Mouse (Mus musculus) G1E (cell line): ENCODE measurements at regions not wholly inside any gene's neighbourhood (a gene's known extent, or its start where the extent isn't known, plus 50 kb on each side); places are given as distances from the start of the nearest gene placed in this dataset.

Experiments used
- ATAC-seq: 2 replicates; pipeline ENCODE4 v1.8.0; 2016; ENCODE audit warnings: mild to moderate bottlenecking; ENCODE audit not compliant: insufficient number of reproducible peaks, poor library complexity, low FRiP score, severe bottlenecking; ENCODE audit errors: extremely low read depth
- DNase-seq: peaks from one replicate; pipeline ENCODE4 v3.0.0; 2012; ENCODE audit warnings: low spot score
- H3K27me3 ChIP-seq: 2 replicates; pipeline ENCODE4 v1.6.1; 2012; ENCODE audit warnings: mild to moderate bottlenecking, low read length, inconsistent platforms; ENCODE audit not compliant: insufficient read depth
- H3K36me3 ChIP-seq: replicated peaks from 2 replicates; pipeline ENCODE3; 2012; ENCODE audit warnings: mild to moderate bottlenecking, inconsistent platforms
- H3K4me1 ChIP-seq: 2 replicates; pipeline ENCODE4 v1.6.1; 2012; ENCODE audit warnings: low read depth, low read length, inconsistent platforms, mixed read lengths; ENCODE audit not compliant: insufficient read depth
- H3K4me3 ChIP-seq: 2 replicates; pipeline ENCODE4 v1.5.1; 2012; ENCODE audit warnings: low read depth, mild to moderate bottlenecking, inconsistent platforms, low read length, moderate library complexity, mixed read lengths
- H3K9me3 ChIP-seq: replicated peaks from 2 replicates; pipeline ENCODE4 v1.6.1; 2012; ENCODE audit warnings: inconsistent platforms
- CTCF ChIP-seq: IDR thresholded peaks from 2 replicates; pipeline ENCODE4 v1.5.1; 2012; ENCODE audit warnings: low read depth, low read length, inconsistent platforms, mixed read lengths
- GATA1 ChIP-seq: IDR thresholded peaks from 2 replicates; pipeline ENCODE4 v1.6.1; 2012; ENCODE audit warnings: borderline replicate concordance, low read length, inconsistent platforms, mixed read lengths
- GATA2 ChIP-seq: IDR thresholded peaks from 2 replicates; pipeline ENCODE4 v1.6.1; 2012; ENCODE audit warnings: low read depth, low read length, inconsistent platforms, borderline replicate concordance
- POLR2AphosphoS5 ChIP-seq: IDR thresholded peaks from 2 replicates; pipeline ENCODE4 v1.6.1; 2012; ENCODE audit warnings: low read depth, low read length, inconsistent platforms; ENCODE audit not compliant: insufficient replicate concordance
- TAL1 ChIP-seq: conservative IDR thresholded peaks from 2 replicates; pipeline ENCODE4 v1.6.1; 2012; ENCODE audit warnings: low read depth, low read length, inconsistent platforms, mixed read lengths

DNA sequence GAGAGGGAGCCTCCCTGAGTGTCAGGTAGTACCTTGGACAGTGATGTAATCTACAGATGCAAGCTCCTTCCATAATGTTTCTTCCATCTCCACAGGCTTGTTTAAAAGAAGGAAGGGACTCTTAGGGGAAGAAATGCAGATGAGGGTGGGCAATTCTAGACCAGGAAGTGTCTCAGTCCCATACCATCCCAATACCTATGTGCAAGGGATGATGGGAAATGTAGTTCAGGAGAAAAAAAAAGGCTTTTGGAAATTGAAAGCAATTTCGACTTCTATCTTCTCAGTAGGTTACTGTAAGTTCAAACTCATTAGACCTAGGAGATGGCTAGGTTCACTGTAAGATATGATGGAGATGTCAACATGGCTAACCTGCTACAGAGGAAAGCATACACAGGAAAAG, 68.3 kb downstream of the Cd83 start:
- no peak overlapping the region for H3K4me3 ChIP-seq
- H3K27me3 ChIP-seq, result peaks cover 6% of the 10 kb centered on the region; the same call in 1 of the 2 replicates
- no peaks in the 10 kb centered on the region for H3K36me3 ChIP-seq
- DNase-seq, result no peak
- no peak for ATAC-seq
- TF ChIP-seq POLR2AphosphoS5 (no peak), TAL1 (no peak), GATA2 (no peak), CTCF (no peak), GATA1 (no peak)
- H3K9me3 ChIP-seq, result no peaks in the 10 kb centered on the region
- no peaks in the 10 kb centered on the region for H3K4me1 ChIP-seq

DNA sequence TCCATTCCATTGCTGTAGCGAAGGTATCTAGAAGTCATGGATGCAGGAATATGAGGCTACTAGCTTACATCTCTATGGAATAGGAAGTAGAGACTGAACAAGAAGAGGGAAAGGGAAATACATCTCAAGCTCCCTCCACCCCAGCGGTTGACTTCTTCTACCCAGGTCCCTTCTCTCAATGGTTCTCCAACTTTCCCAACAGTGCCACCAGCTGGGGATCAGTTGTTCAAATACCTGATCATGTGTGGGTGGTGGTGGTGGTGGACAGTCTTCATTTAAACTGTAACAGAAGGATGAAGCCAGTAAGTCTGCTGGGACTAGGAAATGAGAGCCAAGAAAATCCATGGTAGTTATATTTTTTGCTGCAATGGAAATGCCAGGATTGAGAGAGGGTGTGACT, 70.4 kb downstream of the Cd83 start:
- ATAC-seq (no peak), DNase-seq (no peak)
- TF ChIP-seq TAL1 (no peak), GATA2 (no peak), POLR2AphosphoS5 (no peak), CTCF (no peak), GATA1 (no peak)
- no peaks in the 10 kb centered on the region for H3K9me3 ChIP-seq
- no peaks in the 10 kb centered on the region for H3K4me1 ChIP-seq
- no peaks in the 10 kb centered on the region for H3K36me3 ChIP-seq
- H3K27me3 ChIP-seq, result peaks cover 3% of the 10 kb centered on the region; the same call in 1 of the 2 replicates
- H3K4me3 ChIP-seq, result no peak overlapping the region

DNA sequence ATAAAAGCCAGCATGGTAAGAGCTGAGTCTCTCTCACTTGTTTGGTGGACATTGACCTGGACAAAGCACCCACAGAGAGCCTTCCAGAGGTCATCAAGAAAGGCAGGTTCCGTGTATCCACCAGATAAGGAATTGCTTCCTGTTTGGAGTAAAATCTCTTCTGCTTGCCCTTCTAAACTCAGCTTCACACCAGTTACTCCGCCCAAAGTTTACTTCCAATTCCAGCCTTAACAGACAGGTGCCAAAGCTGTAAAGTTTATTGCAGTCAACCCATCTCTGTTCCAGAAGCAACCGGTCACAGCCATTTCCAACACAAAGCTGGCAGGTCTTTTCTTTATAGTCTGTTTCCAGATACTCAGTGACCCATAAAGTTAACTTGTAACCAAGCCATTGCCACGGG, 76.4 kb downstream of the Cd83 start:
- H3K9me3 ChIP-seq, result no peaks in the 10 kb centered on the region
- ATAC-seq (no peak), DNase-seq (no peak)
- H3K4me3 ChIP-seq, result no peak overlapping the region
- no peak for TF ChIP-seq CTCF
- no peak for TF ChIP-seq GATA1
- no peak for TF ChIP-seq TAL1
- peaks cover 18% of the 10 kb centered on the region for H3K27me3 ChIP-seq
- H3K4me1 ChIP-seq, result peaks cover 10% of the 10 kb centered on the region
- no peaks in the 10 kb centered on the region for H3K36me3 ChIP-seq

DNA sequence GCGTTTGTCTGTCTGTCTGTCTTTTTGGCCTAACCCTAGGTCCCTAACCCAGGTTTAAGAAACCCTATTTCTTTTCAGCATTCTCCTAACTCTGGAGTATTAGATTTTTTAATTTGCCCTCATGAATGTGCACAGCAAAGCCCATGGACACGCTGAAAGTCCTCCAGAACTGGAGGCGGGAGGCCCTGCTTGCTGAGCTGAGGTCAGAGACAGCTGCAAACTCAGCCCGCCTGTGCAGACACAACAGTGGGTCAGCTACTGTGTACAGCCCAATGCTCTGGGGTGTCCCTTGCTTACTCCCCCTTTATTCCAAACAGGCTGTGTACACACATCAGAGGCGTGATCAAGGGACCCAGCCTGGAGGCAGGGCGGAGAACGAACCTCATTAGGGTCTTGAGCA, 76.8 kb downstream of the Cd83 start:
- Histone ChIP-seq H3K4me3 (no peak overlapping the region), H3K9me3 (no peaks in the 10 kb centered on the region), H3K4me1 (peaks cover 10% of the 10 kb centered on the region), H3K36me3 (no peaks in the 10 kb centered on the region), H3K27me3 (peaks cover 18% of the 10 kb centered on the region)
- TF ChIP-seq TAL1 (no peak), GATA1 (no peak), POLR2AphosphoS5 (no peak), GATA2 (no peak), CTCF (no peak)
- DNase-seq (no peak), ATAC-seq (no peak)

DNA sequence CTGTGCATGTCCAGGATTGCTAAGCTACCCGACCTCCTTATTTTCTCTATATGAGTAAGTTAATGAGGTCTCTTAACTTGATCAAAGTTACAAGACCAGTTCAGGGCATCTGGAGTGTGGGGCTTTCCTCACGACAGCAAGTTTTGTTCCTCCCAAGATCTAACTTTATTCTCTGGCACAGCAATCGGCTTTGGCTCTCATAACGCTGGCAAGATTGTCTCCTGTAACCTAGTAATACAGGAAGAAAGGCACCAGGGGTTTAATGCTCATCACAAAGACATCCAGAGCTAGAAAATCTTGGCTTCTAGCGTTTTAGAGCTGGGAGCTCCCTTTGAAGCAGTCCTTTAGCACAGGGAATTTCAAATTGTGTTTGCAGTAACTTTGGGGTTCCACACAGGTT, 77.5 kb downstream of the Cd83 start:
- H3K4me1 ChIP-seq, result peaks cover 10% of the 10 kb centered on the region
- H3K9me3 ChIP-seq, result no peaks in the 10 kb centered on the region
- no peak overlapping the region for H3K4me3 ChIP-seq
- ATAC-seq (no peak), DNase-seq (no peak)
- H3K36me3 ChIP-seq, result no peaks in the 10 kb centered on the region
- TF ChIP-seq CTCF (no peak), TAL1 (no peak), GATA2 (no peak), POLR2AphosphoS5 (no peak), GATA1 (no peak)
- peaks cover 18% of the 10 kb centered on the region for H3K27me3 ChIP-seq

DNA sequence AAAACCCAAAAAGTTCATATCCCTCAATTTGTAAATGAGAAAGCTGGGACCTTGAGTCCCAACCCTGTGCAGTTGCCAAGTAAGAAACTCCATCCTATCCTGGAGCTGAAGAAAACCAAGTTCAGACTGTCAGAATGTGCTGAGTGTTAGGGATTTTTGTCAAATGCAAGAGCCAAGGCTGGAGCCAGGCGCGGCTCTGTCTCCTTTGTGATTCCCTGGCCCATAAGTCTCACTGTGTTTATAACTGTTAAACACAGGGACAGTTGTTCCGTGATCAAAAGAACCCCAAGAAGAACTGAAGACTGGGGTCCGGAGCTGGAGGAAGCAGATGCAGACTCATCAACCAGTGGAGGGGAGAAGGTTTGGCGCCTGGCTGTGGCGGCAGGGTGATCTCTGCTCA, 78.0 kb downstream of the Cd83 start:
- no peak for TF ChIP-seq GATA2
- TF ChIP-seq POLR2AphosphoS5, result no peak
- no peak for TF ChIP-seq TAL1
- no peak for TF ChIP-seq CTCF
- TF ChIP-seq GATA1, result no peak
- no peaks in the 10 kb centered on the region for H3K36me3 ChIP-seq
- H3K27me3 ChIP-seq, result peaks cover 18% of the 10 kb centered on the region
- H3K4me1 ChIP-seq, result peaks cover 10% of the 10 kb centered on the region
- no peak overlapping the region for H3K4me3 ChIP-seq
- H3K9me3 ChIP-seq, result no peaks in the 10 kb centered on the region
- DNase-seq (no peak), ATAC-seq (no peak)

DNA sequence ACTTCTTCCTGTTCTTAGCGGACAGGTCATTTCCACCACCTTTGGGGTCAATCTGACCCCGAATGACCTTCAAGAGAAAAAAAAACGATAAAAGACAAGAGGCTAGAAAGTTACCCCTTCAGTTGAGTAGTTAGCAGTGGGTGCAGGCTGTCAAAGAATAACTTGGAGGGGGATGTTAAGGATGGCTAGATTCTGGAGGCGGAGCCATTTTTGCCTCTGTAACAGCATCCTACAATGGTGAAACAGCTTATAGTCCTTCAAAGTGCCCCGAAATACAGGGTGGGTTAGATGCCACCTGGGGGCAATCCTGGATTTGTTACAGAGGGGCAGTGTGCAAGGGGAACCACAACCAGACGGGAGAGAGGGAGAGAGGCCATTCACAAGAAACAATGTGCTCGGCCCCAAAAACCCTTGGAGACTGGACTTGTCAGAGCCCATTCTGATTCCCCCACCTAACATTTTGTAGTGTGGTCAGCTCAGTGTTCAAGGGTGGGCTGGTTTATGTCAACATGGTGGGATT, 79.1 kb downstream of the Cd83 start:
- no peak overlapping the region for H3K4me3 ChIP-seq
- H3K9me3 ChIP-seq, result no peaks in the 10 kb centered on the region
- H3K36me3 ChIP-seq, result no peaks in the 10 kb centered on the region
- TF ChIP-seq CTCF (no peak), TAL1 (no peak), GATA2 (no peak), GATA1 (no peak), POLR2AphosphoS5 (no peak)
- no peak for DNase-seq
- H3K27me3 ChIP-seq, result peaks cover 18% of the 10 kb centered on the region
- ATAC-seq, result no peak
- H3K4me1 ChIP-seq, result peaks cover 10% of the 10 kb centered on the region
